Mouse (Mus musculus): ENCODE results near the gene Gm43518. TPM values are rescaled to one million over a fixed set of nuclear protein-coding genes. Genes with fewer than 3 reads are reported as not detected.

Gm43518 gene
- polyA plus RNA-seq, 1 experiment from 2014 or later = 0.25 TPM

- no peaks in the 10 kb centered on the region for H3K36me3 ChIP-seq (ENCODE audit: control insufficient read depth, insufficient read depth, low read length)
- ATAC-seq (ENCODE audit: insufficient number of reproducible peaks, low FRiP score, low TSS enrichment, low read depth) (no peak), DNase-seq (ENCODE audit: low spot score) (no peak)
- 28% methylated on average over 11 of the region's 11 CpGs for WGBS
- H3K4me2 ChIP-seq (ENCODE audit: low read depth, severe bottlenecking) = peak overlapping the region; percentile 79
- H3K27me3 ChIP-seq (ENCODE audit: control insufficient read depth, insufficient read depth, low read length) = peaks cover 5% of the 10 kb centered on the region; the same call in 1 of the 2 replicates
- H3K9ac ChIP-seq (ENCODE audit: low read length) = no peak overlapping the region
- H3K4me3 ChIP-seq (ENCODE audit: low read depth, low read length) = peak overlapping the region; percentile 63
- H3K4me1 ChIP-seq (ENCODE audit: control insufficient read depth, insufficient read depth, low read length) = peaks cover 8% of the 10 kb centered on the region
- no peak overlapping the region for H3K27ac ChIP-seq (replicated peaks; ENCODE audit: low read depth, low read length)
- no peaks in the 10 kb centered on the region for H3K9me3 ChIP-seq (ENCODE audit: control insufficient read depth, low read length)
Observed at GRCm38 (mm10) chr5:123974616-123975111, 47.4 kb downstream of the Gm43518 start.

- Histone ChIP-seq H3K27me3 (ENCODE audit: control insufficient read depth, insufficient read depth, low read length) (peaks cover 5% of the 10 kb centered on the region; the same call in 1 of the 2 replicates), H3K4me3 (ENCODE audit: low read depth, low read length) (no peak overlapping the region), H3K27ac (replicated peaks; ENCODE audit: low read depth, low read length) (no peak overlapping the region), H3K36me3 (ENCODE audit: control insufficient read depth, insufficient read depth, low read length) (no peaks in the 10 kb centered on the region), H3K9me3 (ENCODE audit: control insufficient read depth, low read length) (no peaks in the 10 kb centered on the region), H3K4me2 (ENCODE audit: low read depth, severe bottlenecking) (no peak overlapping the region), H3K4me1 (ENCODE audit: control insufficient read depth, insufficient read depth, low read length) (peaks cover 8% of the 10 kb centered on the region), H3K9ac (ENCODE audit: low read length) (no peak overlapping the region)
- 65% methylated on average over 6 of the region's 6 CpGs for WGBS
- DNase-seq (ENCODE audit: low spot score) = no peak
- no peak for ATAC-seq (ENCODE audit: insufficient number of reproducible peaks, low FRiP score, low TSS enrichment, low read depth)
Observed at GRCm38 (mm10) chr5:123975668-123976180, 48.5 kb downstream of the Gm43518 start.

GRCm38 (mm10) chr5:123977231-123977630 lies 50.0 kb downstream of the Gm43518 start:
- H3K36me3 ChIP-seq (ENCODE audit: control insufficient read depth, insufficient read depth, low read length) = no peaks in the 10 kb centered on the region
- no peak overlapping the region for H3K9ac ChIP-seq (ENCODE audit: low read length)
- no peak for ATAC-seq (ENCODE audit: insufficient number of reproducible peaks, low FRiP score, low TSS enrichment, low read depth)
- H3K27me3 ChIP-seq (ENCODE audit: control insufficient read depth, insufficient read depth, low read length) = peaks cover 5% of the 10 kb centered on the region; the same call in 1 of the 2 replicates
- DNase-seq (ENCODE audit: low spot score) = no peak
- no peak overlapping the region for H3K4me2 ChIP-seq (ENCODE audit: low read depth, severe bottlenecking)
- no peaks in the 10 kb centered on the region for H3K9me3 ChIP-seq (ENCODE audit: control insufficient read depth, low read length)
- no peak overlapping the region for H3K4me3 ChIP-seq (ENCODE audit: low read depth, low read length)
- H3K4me1 ChIP-seq (ENCODE audit: control insufficient read depth, insufficient read depth, low read length) = peaks cover 8% of the 10 kb centered on the region
- 25% methylated on average over 3 of the region's 3 CpGs for WGBS
- H3K27ac ChIP-seq (replicated peaks; ENCODE audit: low read depth, low read length) = no peak overlapping the region

DNA sequence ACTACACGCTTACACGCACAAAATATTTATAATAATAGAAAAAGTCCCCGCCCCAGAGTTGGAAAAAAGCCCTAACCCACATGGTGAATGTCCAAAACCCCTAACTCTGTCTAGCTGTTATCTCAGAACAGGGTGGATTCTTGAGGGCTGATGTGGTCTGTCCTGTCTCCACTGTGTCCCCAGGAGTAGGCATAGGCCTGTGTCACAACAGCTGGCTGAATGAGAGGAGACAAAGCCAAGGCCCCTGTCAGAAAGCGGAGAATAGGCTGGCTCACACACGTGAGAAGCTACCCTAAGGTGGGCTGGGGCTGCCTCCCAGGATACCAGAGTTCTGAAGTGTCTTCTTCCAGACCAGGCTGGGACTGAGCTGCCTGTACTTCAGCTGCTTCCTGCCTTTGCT lies 50.9 kb downstream of the Gm43518 start:
- 91% methylated on average over 5 of the region's 5 CpGs for WGBS
- Histone ChIP-seq H3K9ac (ENCODE audit: low read length) (no peak overlapping the region), H3K4me1 (ENCODE audit: control insufficient read depth, insufficient read depth, low read length) (peaks cover 8% of the 10 kb centered on the region), H3K4me3 (ENCODE audit: low read depth, low read length) (no peak overlapping the region), H3K36me3 (ENCODE audit: control insufficient read depth, insufficient read depth, low read length) (no peaks in the 10 kb centered on the region), H3K4me2 (ENCODE audit: low read depth, severe bottlenecking) (no peak overlapping the region), H3K9me3 (ENCODE audit: control insufficient read depth, low read length) (no peaks in the 10 kb centered on the region), H3K27ac (replicated peaks; ENCODE audit: low read depth, low read length) (no peak overlapping the region), H3K27me3 (ENCODE audit: control insufficient read depth, insufficient read depth, low read length) (peaks cover 3% of the 10 kb centered on the region; the same call in 1 of the 2 replicates)
- no peak for DNase-seq (ENCODE audit: low spot score)
- no peak for ATAC-seq (ENCODE audit: insufficient number of reproducible peaks, low FRiP score, low TSS enrichment, low read depth)

DNA sequence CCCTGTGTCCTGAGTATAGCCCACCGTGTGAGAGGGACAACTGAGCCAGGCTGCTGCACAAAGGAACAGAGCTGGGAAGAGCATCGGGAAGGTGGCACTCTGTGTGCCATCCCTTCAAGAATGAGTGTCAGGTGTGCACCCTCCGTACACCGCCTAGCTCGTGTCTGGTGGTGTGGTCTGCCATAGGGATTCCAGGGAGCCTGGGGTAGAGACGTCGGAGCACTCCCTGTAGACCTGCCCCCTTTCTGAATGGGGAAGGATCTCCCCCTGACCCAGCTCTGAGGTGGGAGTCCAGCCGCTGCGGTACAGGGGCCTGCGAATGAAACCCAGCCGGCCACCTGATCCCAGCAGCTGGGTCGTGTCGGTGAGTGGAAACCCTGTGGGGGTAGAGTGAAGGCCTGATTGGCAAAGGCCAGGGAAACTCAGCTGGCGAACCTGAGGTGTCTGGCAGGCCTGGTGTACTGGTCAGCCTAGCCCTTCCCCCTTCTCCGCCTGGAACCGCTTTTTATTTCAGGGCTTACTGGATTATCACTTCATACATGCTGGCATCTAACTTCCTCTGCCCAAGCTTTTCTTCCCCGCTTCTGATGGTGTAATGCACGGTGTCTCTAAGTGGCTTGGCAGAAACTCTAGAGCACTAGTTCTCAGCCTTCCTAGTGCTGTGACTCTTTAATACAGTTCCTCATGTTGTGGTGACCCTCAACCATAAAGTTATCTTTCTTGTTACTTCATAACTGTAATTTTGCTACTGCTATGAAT lies 52.2 kb downstream of the Gm43518 start:
- DNase-seq (ENCODE audit: low spot score) = no peak
- Histone ChIP-seq H3K36me3 (ENCODE audit: control insufficient read depth, insufficient read depth, low read length) (no peaks in the 10 kb centered on the region), H3K9ac (ENCODE audit: low read length) (no peak overlapping the region), H3K4me3 (ENCODE audit: low read depth, low read length) (no peak overlapping the region), H3K9me3 (ENCODE audit: control insufficient read depth, low read length) (no peaks in the 10 kb centered on the region), H3K27ac (replicated peaks; ENCODE audit: low read depth, low read length) (no peak overlapping the region), H3K4me1 (ENCODE audit: control insufficient read depth, insufficient read depth, low read length) (peaks cover 8% of the 10 kb centered on the region), H3K4me2 (ENCODE audit: low read depth, severe bottlenecking) (no peak overlapping the region), H3K27me3 (ENCODE audit: control insufficient read depth, insufficient read depth, low read length) (no peaks in the 10 kb centered on the region; the same call in 1 of the 2 replicates)
- ATAC-seq (ENCODE audit: insufficient number of reproducible peaks, low FRiP score, low TSS enrichment, low read depth) = no peak
- 68% methylated on average over 18 of the region's 18 CpGs for WGBS

GRCm38 (mm10) chr5:123979980-123980369 lies 52.8 kb downstream of the Gm43518 start:
- H3K4me3 ChIP-seq (ENCODE audit: low read depth, low read length) = no peak overlapping the region
- H3K36me3 ChIP-seq (ENCODE audit: control insufficient read depth, insufficient read depth, low read length) = no peaks in the 10 kb centered on the region
- WGBS = 46% methylated on average over 4 of the region's 4 CpGs
- H3K4me1 ChIP-seq (ENCODE audit: control insufficient read depth, insufficient read depth, low read length) = peaks cover 8% of the 10 kb centered on the region
- no peaks in the 10 kb centered on the region; the same call in 1 of the 2 replicates for H3K27me3 ChIP-seq (ENCODE audit: control insufficient read depth, insufficient read depth, low read length)
- H3K9ac ChIP-seq (ENCODE audit: low read length) = no peak overlapping the region
- H3K4me2 ChIP-seq (ENCODE audit: low read depth, severe bottlenecking) = no peak overlapping the region
- no peak for ATAC-seq (ENCODE audit: insufficient number of reproducible peaks, low FRiP score, low TSS enrichment, low read depth)
- H3K9me3 ChIP-seq (ENCODE audit: control insufficient read depth, low read length) = no peaks in the 10 kb centered on the region
- no peak overlapping the region for H3K27ac ChIP-seq (replicated peaks; ENCODE audit: low read depth, low read length)
- DNase-seq (ENCODE audit: low spot score) = no peak

DNA sequence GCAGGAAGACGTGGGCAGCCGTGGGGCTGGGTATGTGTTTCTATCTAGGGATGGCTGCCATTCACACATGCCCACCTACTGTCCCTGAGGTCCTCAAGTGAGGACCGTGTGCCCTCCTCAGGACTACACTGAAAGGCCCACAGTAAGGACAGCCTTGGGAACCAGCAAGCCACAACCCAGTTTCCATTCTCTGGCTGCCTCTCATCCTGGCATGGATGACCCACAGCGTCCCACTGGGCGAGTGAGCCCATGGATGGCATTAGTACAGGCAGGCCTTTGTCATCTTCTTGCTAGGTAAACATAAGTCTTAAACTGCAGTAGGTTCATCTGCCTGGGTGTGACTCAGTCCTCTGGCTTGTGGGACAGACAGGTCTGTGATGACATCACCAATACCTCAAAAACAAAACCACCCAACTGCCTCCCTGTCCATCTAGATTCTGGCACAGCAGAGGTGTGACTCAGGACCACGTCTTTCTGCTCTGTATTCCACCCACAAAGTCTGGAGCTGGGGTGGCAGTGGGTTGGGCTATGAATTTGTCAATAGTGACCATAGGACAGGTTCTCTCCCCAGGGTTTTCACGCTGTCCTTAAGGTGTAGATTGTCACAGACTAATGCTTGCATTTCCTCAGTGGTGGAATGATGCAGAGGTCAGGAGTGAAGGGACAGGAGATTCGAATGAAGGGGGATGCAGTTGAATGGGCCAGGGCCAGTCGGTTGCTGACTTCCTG lies 53.5 kb downstream of the Gm43518 start:
- Histone ChIP-seq H3K27ac (replicated peaks; ENCODE audit: low read depth, low read length) (no peak overlapping the region), H3K36me3 (ENCODE audit: control insufficient read depth, insufficient read depth, low read length) (no peaks in the 10 kb centered on the region), H3K4me2 (ENCODE audit: low read depth, severe bottlenecking) (no peak overlapping the region), H3K4me1 (ENCODE audit: control insufficient read depth, insufficient read depth, low read length) (peaks cover 8% of the 10 kb centered on the region), H3K9ac (ENCODE audit: low read length) (no peak overlapping the region), H3K4me3 (ENCODE audit: low read depth, low read length) (no peak overlapping the region), H3K27me3 (ENCODE audit: control insufficient read depth, insufficient read depth, low read length) (no peaks in the 10 kb centered on the region; the same call in 1 of the 2 replicates), H3K9me3 (ENCODE audit: control insufficient read depth, low read length) (no peaks in the 10 kb centered on the region)
- WGBS = 81% methylated on average over 9 of the region's 9 CpGs
- ATAC-seq (ENCODE audit: insufficient number of reproducible peaks, low FRiP score, low TSS enrichment, low read depth) = no peak
- DNase-seq (ENCODE audit: low spot score) = no peak

GRCm38 (mm10) chr5:123981250-123981554 lies 54.0 kb downstream of the Gm43518 start:
- H3K4me3 ChIP-seq (ENCODE audit: low read depth, low read length) = no peak overlapping the region
- no peak overlapping the region for H3K27ac ChIP-seq (replicated peaks; ENCODE audit: low read depth, low read length)
- 79% methylated on average over 6 of the region's 6 CpGs for WGBS
- no peak for DNase-seq (ENCODE audit: low spot score)
- peaks cover 8% of the 10 kb centered on the region for H3K4me1 ChIP-seq (ENCODE audit: control insufficient read depth, insufficient read depth, low read length)
- H3K9me3 ChIP-seq (ENCODE audit: control insufficient read depth, low read length) = no peaks in the 10 kb centered on the region
- H3K36me3 ChIP-seq (ENCODE audit: control insufficient read depth, insufficient read depth, low read length) = no peaks in the 10 kb centered on the region
- H3K27me3 ChIP-seq (ENCODE audit: control insufficient read depth, insufficient read depth, low read length) = no peaks in the 10 kb centered on the region
- no peak for ATAC-seq (ENCODE audit: insufficient number of reproducible peaks, low FRiP score, low TSS enrichment, low read depth)
- H3K9ac ChIP-seq (ENCODE audit: low read length) = no peak overlapping the region
- no peak overlapping the region for H3K4me2 ChIP-seq (ENCODE audit: low read depth, severe bottlenecking)
